Mouse (Mus musculus) E14TG2a.4 (cell line): Measurements from ENCODE around the gene Pcnx3.

Experiments
- CTCF ChIP-seq: conservative IDR thresholded peaks from 2 replicates; pipeline ENCODE4 v1.5.1; 2014; ENCODE audit warnings: low read length
- NANOG ChIP-seq: IDR thresholded peaks from 2 replicates; pipeline ENCODE4 v1.6.1; 2014; ENCODE audit warnings: borderline replicate concordance, low read length, mixed read lengths
- POU5F1 ChIP-seq: IDR thresholded peaks from 2 replicates; pipeline ENCODE4 v1.6.1; 2014; ENCODE audit warnings: low read length, borderline replicate concordance

DNA sequence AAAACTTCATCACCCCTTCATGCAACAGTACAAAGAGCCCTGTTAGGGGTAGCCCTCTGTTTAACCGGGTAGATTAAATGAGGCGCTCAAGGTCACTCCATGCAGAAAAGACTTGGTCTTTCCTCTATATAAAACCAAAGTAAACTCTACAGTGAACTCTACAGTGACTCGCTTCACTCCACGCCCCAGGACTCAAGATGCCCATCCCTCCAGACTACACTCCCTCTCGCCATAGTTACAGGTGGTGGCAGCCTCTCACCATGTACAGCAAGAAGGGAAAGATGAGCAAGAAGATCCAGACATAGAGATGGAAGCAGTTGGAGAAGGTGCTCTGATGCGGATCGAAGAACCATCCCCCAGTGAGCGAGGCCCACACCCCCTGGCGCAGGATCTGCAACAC lies 970 bp downstream of the Pcnx3 start:
- no peak for TF ChIP-seq CTCF
- TF ChIP-seq POU5F1, result no peak
- no peak for TF ChIP-seq NANOG
